Mouse (Mus musculus) CH12.LX (cell line): Measurements from ENCODE around the gene Smox. TPM values are rescaled to one million over a fixed set of nuclear protein-coding genes. Genes with fewer than 3 reads are reported as not detected.

Source experiments
- DNase-seq: peaks from one replicate; pipeline ENCODE4 v3.0.0-alpha.2; 2013; ENCODE audit errors: extremely low read depth
- H3K27ac ChIP-seq: 2 replicates; pipeline ENCODE4 v1.5.1; 2012; ENCODE audit warnings: low read depth, mild to moderate bottlenecking, control low read depth, moderate library complexity; ENCODE audit not compliant: insufficient read depth
- H3K27me3 ChIP-seq: replicated peaks from 2 replicates; pipeline ENCODE3; 2012; ENCODE audit warnings: inconsistent platforms
- H3K36me3 ChIP-seq, 2 experiments: replicated peaks in 1 of 2; 2 replicates each; pipeline versions ENCODE3 to v1.6.1; 2012; ENCODE audit warnings: inconsistent platforms in 1 of 2, low read length in 1 of 2, mild to moderate bottlenecking in 1 of 2, mixed read lengths in 1 of 2, moderate library complexity in 1 of 2; ENCODE audit not compliant: control insufficient read depth in 1 of 2, insufficient read depth in 1 of 2
- H3K4me1 ChIP-seq, 2 experiments: 2 replicates each; pipeline ENCODE4 v1.6.1; 2012; ENCODE audit warnings: inconsistent platforms in 1 of 2, moderate library complexity in 1 of 2; ENCODE audit not compliant: insufficient read depth in 2 of 2, control insufficient read depth in 1 of 2
- H3K4me2 ChIP-seq: 2 replicates; pipeline ENCODE4 v1.6.1; 2012; ENCODE audit warnings: low read depth, mild to moderate bottlenecking, control low read depth; ENCODE audit not compliant: poor library complexity, insufficient read depth, severe bottlenecking
- H3K4me3 ChIP-seq, 3 experiments: fragments of 150-350 bp in 1 of 3; sonication (generic) in 1 of 3; replicated peaks in 1 of 3; 2 replicates each; pipeline versions ENCODE3 to v1.5.1; 2011 to 2012; ENCODE audit warnings: low read depth in 2 of 3, low read length in 2 of 3, mild to moderate bottlenecking in 2 of 3, moderate library complexity in 2 of 3, control low read depth in 1 of 3, improper control_type of control experiment in 1 of 3, inconsistent platforms in 1 of 3, mixed read lengths in 1 of 3; ENCODE audit not compliant: poor library complexity in 1 of 3
- H3K79me2 ChIP-seq: replicated peaks from 2 replicates; pipeline ENCODE4 v1.6.1; 2012; ENCODE audit warnings: mild to moderate bottlenecking, moderate library complexity; ENCODE audit not compliant: control insufficient read depth, poor library complexity, insufficient read depth, severe bottlenecking; ENCODE audit errors: extremely low read depth
- H3K9ac ChIP-seq: 2 replicates; pipeline ENCODE4 v1.6.1; 2012; ENCODE audit warnings: low read depth, mild to moderate bottlenecking, control low read depth, moderate library complexity; ENCODE audit not compliant: insufficient read depth
- H3K9me3 ChIP-seq: replicated peaks from 2 replicates; pipeline ENCODE3; 2012; ENCODE audit warnings: low read length, inconsistent platforms, mixed read lengths
- BHLHE40 ChIP-seq: IDR thresholded peaks from 2 replicates; pipeline ENCODE4 v1.6.1; 2011; ENCODE audit warnings: mild to moderate bottlenecking, low read depth, low read length, improper control_type of control experiment
- CTCF ChIP-seq, 2 experiments: IDR thresholded peaks in 1 of 2; conservative IDR thresholded peaks in 1 of 2; 2 replicates each; pipeline ENCODE4 v1.5.1; 2011 to 2012; ENCODE audit warnings: low read depth in 2 of 2, low read length in 2 of 2, improper control_type of control experiment in 1 of 2, inconsistent platforms in 1 of 2, mild to moderate bottlenecking in 1 of 2, moderate library complexity in 1 of 2
- E2F4 ChIP-seq: IDR thresholded peaks from 2 replicates; pipeline ENCODE4 v1.6.1; 2011; ENCODE audit warnings: low read depth, low read length, improper control_type of control experiment; ENCODE audit not compliant: insufficient replicate concordance
- IRF4 ChIP-seq: IDR thresholded peaks from 2 replicates; pipeline ENCODE4 v1.6.1; 2014; ENCODE audit warnings: low read depth, mild to moderate bottlenecking, inconsistent platforms, low read length, improper control_type of control experiment
- JUND ChIP-seq: conservative IDR thresholded peaks from 2 replicates; pipeline ENCODE4 v1.6.1; 2011; ENCODE audit warnings: low read depth, low read length, improper control_type of control experiment
- KAT2A ChIP-seq: IDR thresholded peaks from 2 replicates; pipeline ENCODE4 v1.6.1; 2012; ENCODE audit warnings: low read length, improper control_type of control experiment, inconsistent platforms; ENCODE audit not compliant: insufficient replicate concordance
- MAFK ChIP-seq: IDR thresholded peaks from 2 replicates; pipeline ENCODE4 v1.6.1; 2011; ENCODE audit warnings: low read length, improper control_type of control experiment; ENCODE audit not compliant: insufficient replicate concordance
- MXI1 ChIP-seq: IDR thresholded peaks from 2 replicates; pipeline ENCODE4 v1.6.1; 2011; ENCODE audit warnings: mild to moderate bottlenecking, low read depth, low read length, improper control_type of control experiment
- TBP ChIP-seq: conservative IDR thresholded peaks from 2 replicates; pipeline ENCODE4 v1.6.1; 2011; ENCODE audit warnings: low read depth, low read length, improper control_type of control experiment
- UBTF ChIP-seq: IDR thresholded peaks from 2 replicates; pipeline ENCODE4 v1.6.1; 2012; ENCODE audit warnings: low read depth, mild to moderate bottlenecking, inconsistent platforms, low read length, improper control_type of control experiment, moderate library complexity
- USF2 ChIP-seq: conservative IDR thresholded peaks from 2 replicates; pipeline ENCODE4 v1.6.1; 2011; ENCODE audit warnings: low read depth, low read length, improper control_type of control experiment
- ZC3H11A ChIP-seq: IDR thresholded peaks from 2 replicates; pipeline ENCODE4 v1.6.1; 2012; ENCODE audit warnings: low read depth, mild to moderate bottlenecking, inconsistent platforms, low read length, improper control_type of control experiment
- dilution Hi-C: fragments of 300-500 bp; cut with MboI; formaldehyde crosslinking; loops from 2 replicates; pipeline ENCODE4 v1.14.3; 2020; ENCODE audit warnings: low sequenced_read_pairs; ENCODE audit not compliant: extremely low pct_unique_long_range_greater_than_20kb, extremely low pct_ligation_motif_present
- in situ Hi-C: fragments of 300-500 bp; cut with MboI; formaldehyde crosslinking; loops from 3 replicates; pipeline ENCODE4 v1.14.3; 2019; ENCODE audit warnings: low sequenced_read_pairs, low pct_ligation_motif_present, low pct_unique_long_range_greater_than_20kb, mixed read lengths
- polyA plus RNA-seq: library from polyadenylated mRNA; unstranded; fragments of >175 nt; gene quantifications from 2 replicates; pipeline ENCODE4 v1.2.1, GENCODE M21; 2012; ENCODE audit warnings: low read depth; ENCODE audit not compliant: insufficient read length
- total RNA-seq, 2 experiments: library from RNA; depleted of rRNA; stranded (reverse); fragments of 300-350 nt in 1 of 2; fragments of >200 nt in 1 of 2; gene quantifications; 2 replicates each; pipeline ENCODE4 v1.2.3; 2012 to 2014

Gene Smox
- total and polyA plus RNA-seq, 3 experiments: 3.3 to 7.6 (median 4.4) TPM

DNA sequence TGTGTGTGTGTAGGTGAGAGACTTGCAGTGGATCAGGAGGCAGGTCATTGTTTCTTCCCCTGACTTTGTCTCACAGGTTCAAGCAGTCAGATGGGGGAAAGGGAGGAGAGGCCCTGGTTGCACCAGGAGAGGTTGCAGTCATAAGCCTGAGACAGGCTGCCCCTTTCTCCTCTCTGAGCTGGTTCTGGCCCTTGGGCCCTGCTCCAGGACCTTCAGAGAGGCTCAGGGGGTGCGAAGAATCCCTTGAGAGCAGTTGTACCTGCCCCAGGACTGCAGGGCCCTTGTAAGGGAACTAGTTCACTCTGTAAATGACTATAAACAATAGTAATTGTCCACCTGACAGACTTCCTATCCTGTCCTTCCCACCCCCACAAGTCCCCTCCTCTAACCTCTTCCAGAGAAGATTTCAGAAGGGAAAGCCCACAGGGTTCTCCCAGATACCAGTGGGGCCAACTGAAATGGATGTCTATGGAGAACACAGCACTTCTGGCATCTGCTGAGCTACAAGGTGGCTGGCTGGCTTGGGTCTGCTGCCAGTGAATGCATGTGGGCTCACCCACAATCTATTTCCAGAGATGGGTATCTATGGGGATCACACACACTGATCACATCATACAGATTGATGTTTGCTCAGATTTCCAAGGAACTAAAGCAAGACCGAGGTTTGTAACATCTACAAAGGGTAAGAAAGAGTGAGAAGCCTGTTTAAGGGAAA lies 69.1 kb downstream of the Smox start:
- no peak for DNase-seq
- Histone ChIP-seq H3K4me3 (no peak overlapping the region), H3K79me2 (no peaks in the 10 kb centered on the region), H3K4me2 (no peak overlapping the region), H3K4me1 (peaks cover 0 to 3% of the 10 kb centered on the region in 2 experiments; a peak in 2 of 4 replicates), H3K27me3 (peaks cover 55% of the 10 kb centered on the region), H3K27ac (no peak overlapping the region), H3K36me3 (no peaks in the 10 kb centered on the region), H3K9ac (no peak overlapping the region), H3K9me3 (peaks cover 12% of the 10 kb centered on the region)
- dilution Hi-C loops: no loop called here
- in situ Hi-C loops: no loop called here
- TF ChIP-seq MAFK (no peak), E2F4 (no peak)

DNA sequence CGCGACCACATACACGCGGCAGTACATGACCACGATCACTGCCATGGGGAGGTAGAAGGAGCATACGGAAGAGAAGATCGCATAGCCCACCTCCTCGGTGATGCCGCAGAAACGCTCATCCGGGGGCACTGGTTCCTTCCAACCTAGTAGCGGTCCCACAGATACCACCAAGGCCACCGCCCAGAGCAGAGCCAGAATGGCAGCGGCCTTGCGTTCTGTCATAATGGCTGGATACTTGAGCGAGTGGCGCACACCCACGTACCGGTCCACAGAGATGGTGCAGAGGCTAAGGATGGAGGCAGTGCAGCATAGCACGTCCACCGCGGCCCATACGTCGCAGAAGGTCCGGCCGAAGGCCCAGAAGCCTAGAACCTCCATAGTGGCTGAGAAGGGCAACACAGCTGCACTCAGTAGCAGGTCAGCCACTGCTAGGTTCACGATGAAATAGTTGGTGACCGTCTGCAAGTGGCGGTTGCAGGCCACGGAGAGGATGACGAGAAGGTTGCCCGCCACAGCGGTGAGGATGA lies 70.1 kb downstream of the Smox start:
- in situ Hi-C loops: no loop called here
- no peak overlapping the region for H3K9ac ChIP-seq
- dilution Hi-C loops: no loop called here
- DNase-seq: no peak
- peaks cover 0 to 3% of the 10 kb centered on the region in 2 experiments; a peak in 2 of 4 replicates for H3K4me1 ChIP-seq
- peaks cover 12% of the 10 kb centered on the region for H3K9me3 ChIP-seq
- no peak overlapping the region for H3K4me3 ChIP-seq
- no peak overlapping the region for H3K27ac ChIP-seq
- peaks cover 55% of the 10 kb centered on the region for H3K27me3 ChIP-seq
- no peak overlapping the region for H3K4me2 ChIP-seq
- H3K79me2 ChIP-seq: no peaks in the 10 kb centered on the region
- H3K36me3 ChIP-seq: no peaks in the 10 kb centered on the region
- TF ChIP-seq USF2 (no peak), CTCF (conservative IDR thresholded peaks at IDR 0.05 in 1 of 2, IDR thresholded peaks at IDR 0.05 in 1 of 2; ENCODE audit: low read depth in 2 of 2, low read length in 2 of 2) (no peak), IRF4 (no peak), KAT2A (no peak), JUND (no peak), BHLHE40 (no peak)
- TF ChIP-seq, all 38 proteins: peak for 0

DNA sequence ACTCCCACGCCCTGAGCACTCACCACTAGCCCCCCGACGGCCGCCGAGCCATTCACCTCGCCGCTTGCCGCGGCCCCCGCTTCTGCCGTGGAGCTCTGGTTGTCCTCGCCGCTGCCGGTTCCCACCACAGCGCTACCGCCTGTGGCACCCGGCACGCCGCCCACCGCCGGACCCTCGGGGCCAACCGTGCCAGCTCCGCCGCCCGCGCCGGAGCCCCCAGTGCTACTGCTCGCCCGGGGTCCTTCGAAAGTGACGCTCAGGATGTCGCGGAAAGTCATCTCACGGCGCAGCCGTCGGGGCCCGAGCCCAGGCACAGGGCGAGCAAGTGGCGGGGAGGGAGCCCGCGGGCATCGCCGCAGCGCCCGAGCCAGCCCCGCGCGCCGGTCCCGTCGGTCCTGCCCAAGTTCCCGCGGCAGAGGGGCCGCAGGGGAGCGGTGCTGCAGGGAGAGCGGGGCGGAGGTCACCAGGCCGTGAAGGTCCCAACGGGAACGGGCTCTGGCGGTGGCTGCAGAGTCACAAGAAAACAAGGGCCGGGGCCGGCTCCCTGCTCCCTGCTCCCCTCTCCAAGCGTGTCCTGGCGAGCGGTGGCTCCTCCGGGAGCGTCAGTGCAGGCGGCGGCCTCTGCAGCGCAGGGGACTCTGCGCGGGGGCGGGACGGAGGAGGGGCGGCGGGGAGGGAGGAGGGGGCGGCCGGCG lies 70.7 kb downstream of the Smox start, which contains the start of gene Adra1d:
Gene Adra1d (minus strand): TSS at position 393 of the 695 bp plus-strand sequence.
- Histone ChIP-seq H3K9me3 (peaks cover 14% of the 10 kb centered on the region), H3K9ac (no peak within 1 kb of the TSS), H3K27me3 (peaks cover 53% of the 10 kb centered on the region), H3K4me2 (no peak within 1 kb of the TSS), H3K79me2 (no peaks in the 10 kb centered on the region), H3K27ac (no peak within 1 kb of the TSS), H3K4me1 (peaks cover 0 to 3% of the 10 kb centered on the region in 2 experiments; a peak in 2 of 4 replicates), H3K36me3 (no peaks in the 10 kb centered on the region), H3K4me3 (no peak within 1 kb of the TSS)
- TF ChIP-seq TBP (no peak), MXI1 (no peak), UBTF (no peak), ZC3H11A (no peak)
- dilution Hi-C loops (no loop called here), in situ Hi-C loops (no loop called here)
- DNase-seq: no peak
